Mouse (Mus musculus) erythroblast, embryonic 14.5 days (primary cell): ENCODE data around the gene 4930444G20Rik. TPM values are rescaled to one million over a fixed set of nuclear protein-coding genes. Genes with fewer than 3 reads are reported as not detected.
A peak's percentile ranks its signal among the peaks of the same experiment; 100 is the strongest.
"Not testable (repeated sequence)": the region's sequence is repeated elsewhere in the genome, so short reads cannot be mapped to it uniquely, and the experiment has no call there.

ENCODE experiments used
- H3K27me3 ChIP-seq: 2 replicates; pipeline ENCODE4 v1.6.1; 2012; ENCODE audit warnings: inconsistent platforms; ENCODE audit not compliant: control insufficient read depth
- H3K36me3 ChIP-seq: 2 replicates; pipeline ENCODE4 v1.6.1; 2012; ENCODE audit warnings: mild to moderate bottlenecking, inconsistent platforms; ENCODE audit not compliant: control insufficient read depth
- H3K4me1 ChIP-seq: 2 replicates; pipeline ENCODE4 v1.6.1; 2012; ENCODE audit warnings: inconsistent platforms; ENCODE audit not compliant: control insufficient read depth
- H3K4me3 ChIP-seq: replicated peaks from 2 replicates; pipeline ENCODE3; 2012; ENCODE audit warnings: moderate library complexity, mild to moderate bottlenecking, inconsistent platforms
- H3K9me3 ChIP-seq: 2 replicates; pipeline ENCODE4 v1.6.1; 2012; ENCODE audit warnings: low read length, inconsistent platforms, mixed read lengths; ENCODE audit not compliant: control insufficient read depth
- GATA1 ChIP-seq: IDR thresholded peaks from 2 replicates; pipeline ENCODE4 v1.6.1; 2012; ENCODE audit warnings: low read length, inconsistent platforms, mixed read lengths
- TAL1 ChIP-seq: IDR thresholded peaks from 3 replicates; pipeline ENCODE4 v1.6.1; 2012; ENCODE audit warnings: low read length, inconsistent platforms, mixed read lengths
- polyA plus RNA-seq: library from polyadenylated mRNA; stranded (reverse); fragments of >175 nt; gene quantifications from 2 replicates; pipeline ENCODE4 v1.2.3, GENCODE M21; 2012

The 4930444G20Rik gene
- polyA plus RNA-seq: not detected in 2 replicates

DNA sequence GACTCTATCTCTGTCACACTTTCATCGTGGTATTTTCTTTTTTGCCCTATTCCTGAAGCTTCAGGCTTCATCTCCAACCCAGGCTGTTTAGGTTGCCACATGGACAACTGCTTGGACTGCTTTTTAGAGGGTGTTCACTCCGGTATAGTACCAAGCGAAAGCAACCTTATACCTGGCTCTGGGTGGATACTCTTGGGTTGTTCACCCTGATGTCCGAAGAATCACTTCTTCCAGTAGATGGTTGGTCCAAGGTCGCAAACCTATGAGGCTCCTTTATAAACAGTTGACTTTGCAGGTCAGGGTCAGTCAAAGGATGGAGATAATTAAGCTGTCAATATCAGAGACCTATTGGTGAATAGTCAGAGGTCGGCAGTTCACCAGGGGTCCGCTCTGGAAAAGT, at the start of gene 4930444G20Rik:
TSS of gene 4930444G20Rik (minus strand) at position 101 of the 400 bp plus-strand sequence.
- H3K27me3 ChIP-seq, H3K4me1 ChIP-seq, H3K9me3 ChIP-seq, H3K4me3 ChIP-seq, H3K36me3 ChIP-seq: not testable (repeated sequence)

DNA sequence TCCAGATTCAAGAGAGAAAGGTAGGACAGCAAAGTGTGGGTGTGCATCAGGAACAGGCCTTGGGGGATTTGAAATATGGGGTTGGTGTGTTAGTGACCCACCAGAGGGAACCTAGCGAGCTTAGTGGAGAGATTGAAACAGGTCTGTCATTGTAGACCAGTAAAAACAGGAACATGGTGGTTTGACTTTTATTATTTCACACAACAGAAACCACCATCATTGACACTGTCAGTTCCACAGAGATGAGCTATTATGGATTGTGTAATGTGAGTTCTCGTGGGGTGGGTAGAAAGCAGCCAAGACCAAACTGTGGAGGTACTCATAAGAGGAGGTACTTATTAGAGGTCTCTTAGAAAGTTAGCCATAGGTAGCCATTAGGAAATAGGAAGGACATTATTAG, 6.7 kb upstream of the 4930444G20Rik start:
- H3K36me3 ChIP-seq: no peaks in the 10 kb centered on the region
- no peaks in the 10 kb centered on the region for H3K4me1 ChIP-seq
- H3K4me3 ChIP-seq: no peak overlapping the region
- peaks cover 4% of the 10 kb centered on the region for H3K9me3 ChIP-seq
- no peak for TF ChIP-seq GATA1
- TF ChIP-seq TAL1: no peak
- no peaks in the 10 kb centered on the region for H3K27me3 ChIP-seq

DNA sequence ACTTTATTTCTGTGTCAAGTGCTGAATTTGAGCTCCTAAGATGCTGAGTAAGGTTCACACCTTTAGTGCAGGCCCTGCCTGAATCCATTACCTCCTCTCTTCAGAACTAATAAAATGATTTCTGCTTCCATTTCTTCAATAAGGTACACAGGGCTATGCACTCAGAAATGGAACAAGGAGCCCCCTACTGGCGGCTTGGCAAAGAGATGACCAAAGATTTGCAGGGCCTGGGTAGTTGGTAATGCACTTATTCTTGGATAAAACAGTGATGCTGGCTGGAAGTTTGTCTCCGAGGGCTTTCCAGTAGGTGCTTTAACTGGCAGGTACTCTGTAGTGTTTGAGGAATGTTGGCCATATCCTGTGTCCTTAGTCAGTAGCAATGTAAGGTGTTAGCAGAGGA, 4.9 kb upstream of the 4930444G20Rik start:
- Histone ChIP-seq H3K4me3 (no peak overlapping the region), H3K27me3 (no peaks in the 10 kb centered on the region), H3K9me3 (peaks cover 4% of the 10 kb centered on the region), H3K36me3 (no peaks in the 10 kb centered on the region), H3K4me1 (no peaks in the 10 kb centered on the region)
- no peak for TF ChIP-seq GATA1
- TF ChIP-seq TAL1: no peak

DNA sequence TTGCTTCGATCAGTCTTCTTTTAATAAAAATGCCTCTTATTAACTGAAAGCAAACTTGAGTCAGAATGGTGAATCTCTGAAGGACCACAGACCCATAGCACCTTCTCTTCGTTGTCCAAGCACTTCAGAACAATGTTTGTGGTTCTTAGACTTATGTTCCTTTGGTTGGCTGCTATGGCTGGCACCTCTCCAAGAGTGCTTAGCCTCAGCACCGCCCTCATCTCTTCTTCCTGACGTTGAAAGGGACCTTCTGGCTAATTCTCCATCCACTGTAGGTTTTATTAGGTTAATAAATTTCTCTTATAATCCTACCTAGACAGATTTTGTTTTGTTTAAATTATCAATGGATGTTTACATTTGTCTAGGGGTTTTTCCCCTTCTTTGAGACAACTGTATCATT, 2.7 kb upstream of the 4930444G20Rik start:
- no peaks in the 10 kb centered on the region for H3K36me3 ChIP-seq
- no peaks in the 10 kb centered on the region for H3K27me3 ChIP-seq
- H3K4me1 ChIP-seq: no peaks in the 10 kb centered on the region
- TF ChIP-seq TAL1 (no peak), GATA1 (no peak)
- H3K9me3 ChIP-seq: peaks cover 4% of the 10 kb centered on the region
- no peak overlapping the region for H3K4me3 ChIP-seq

DNA sequence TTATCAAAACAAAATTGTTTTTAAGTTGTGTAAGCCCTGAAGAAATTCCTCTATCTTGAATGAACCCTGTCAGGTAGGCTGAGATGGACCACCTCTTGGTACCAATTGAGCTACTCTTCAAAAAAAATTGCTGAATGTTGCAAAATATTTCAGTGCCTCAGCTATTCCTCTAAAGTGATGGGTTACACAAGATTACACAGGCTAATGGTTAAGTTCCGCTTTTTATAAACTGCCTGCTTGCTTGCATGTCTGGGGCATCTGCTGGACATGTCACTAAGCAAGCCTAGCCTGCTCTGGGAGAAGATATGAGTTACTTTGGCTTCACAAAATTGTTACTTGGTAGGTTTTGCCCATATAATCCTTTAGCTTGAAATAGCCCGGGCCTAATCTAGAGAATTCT, 2.3 kb upstream of the 4930444G20Rik start:
- H3K4me3 ChIP-seq: no peak overlapping the region
- peaks cover 4% of the 10 kb centered on the region for H3K9me3 ChIP-seq
- no peaks in the 10 kb centered on the region for H3K27me3 ChIP-seq
- H3K4me1 ChIP-seq: no peaks in the 10 kb centered on the region
- H3K36me3 ChIP-seq: no peaks in the 10 kb centered on the region
- TF ChIP-seq TAL1 (no peak), GATA1 (no peak)

DNA sequence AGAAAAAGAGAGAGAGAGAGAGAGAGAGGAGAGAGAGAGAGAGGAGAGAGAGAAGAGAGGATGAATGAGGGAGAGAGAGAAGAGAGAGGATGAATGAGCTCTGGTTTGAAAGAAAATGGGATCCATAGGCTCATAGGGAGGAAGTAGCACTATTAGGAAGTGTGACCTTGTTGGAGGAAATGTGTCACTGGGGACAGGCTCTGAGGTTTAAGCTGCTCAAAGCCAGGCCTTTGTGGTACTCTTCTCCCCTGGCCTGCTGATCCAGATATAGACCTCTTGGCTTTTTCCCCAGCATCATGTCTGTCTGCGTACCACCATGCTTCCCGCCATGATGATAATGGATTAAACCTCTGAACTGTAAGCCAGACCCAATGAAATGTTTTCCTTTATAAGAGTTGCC, 8.5 kb downstream of the 4930444G20Rik start:
- Histone ChIP-seq H3K4me1 (peaks cover 5% of the 10 kb centered on the region), H3K4me3 (no peak overlapping the region), H3K9me3 (no peaks in the 10 kb centered on the region), H3K27me3 (no peaks in the 10 kb centered on the region), H3K36me3 (no peaks in the 10 kb centered on the region)
- TF ChIP-seq GATA1: no peak
- TF ChIP-seq TAL1: no peak

DNA sequence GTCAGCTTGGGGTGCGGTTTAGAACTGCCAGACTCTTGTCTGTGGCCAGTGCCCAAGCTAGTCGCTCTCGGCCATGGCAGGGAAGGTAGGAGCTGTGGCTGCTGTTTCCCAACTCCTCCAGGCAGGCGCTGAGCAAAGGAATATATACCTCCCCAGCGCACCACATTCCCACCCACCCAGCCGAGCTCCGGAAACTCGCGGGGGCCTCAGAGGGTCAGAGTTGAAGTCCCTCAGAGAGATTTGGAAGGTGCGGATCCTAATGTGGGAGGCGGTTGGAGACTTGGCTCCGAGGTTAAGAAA, 8.9 kb downstream of the 4930444G20Rik start:
- H3K36me3 ChIP-seq: no peaks in the 10 kb centered on the region
- TF ChIP-seq TAL1 (no peak), GATA1 (no peak)
- peak overlapping the region; percentile 32 for H3K4me3 ChIP-seq
- no peaks in the 10 kb centered on the region for H3K9me3 ChIP-seq
- peaks cover 5% of the 10 kb centered on the region for H3K4me1 ChIP-seq
- no peaks in the 10 kb centered on the region for H3K27me3 ChIP-seq

DNA sequence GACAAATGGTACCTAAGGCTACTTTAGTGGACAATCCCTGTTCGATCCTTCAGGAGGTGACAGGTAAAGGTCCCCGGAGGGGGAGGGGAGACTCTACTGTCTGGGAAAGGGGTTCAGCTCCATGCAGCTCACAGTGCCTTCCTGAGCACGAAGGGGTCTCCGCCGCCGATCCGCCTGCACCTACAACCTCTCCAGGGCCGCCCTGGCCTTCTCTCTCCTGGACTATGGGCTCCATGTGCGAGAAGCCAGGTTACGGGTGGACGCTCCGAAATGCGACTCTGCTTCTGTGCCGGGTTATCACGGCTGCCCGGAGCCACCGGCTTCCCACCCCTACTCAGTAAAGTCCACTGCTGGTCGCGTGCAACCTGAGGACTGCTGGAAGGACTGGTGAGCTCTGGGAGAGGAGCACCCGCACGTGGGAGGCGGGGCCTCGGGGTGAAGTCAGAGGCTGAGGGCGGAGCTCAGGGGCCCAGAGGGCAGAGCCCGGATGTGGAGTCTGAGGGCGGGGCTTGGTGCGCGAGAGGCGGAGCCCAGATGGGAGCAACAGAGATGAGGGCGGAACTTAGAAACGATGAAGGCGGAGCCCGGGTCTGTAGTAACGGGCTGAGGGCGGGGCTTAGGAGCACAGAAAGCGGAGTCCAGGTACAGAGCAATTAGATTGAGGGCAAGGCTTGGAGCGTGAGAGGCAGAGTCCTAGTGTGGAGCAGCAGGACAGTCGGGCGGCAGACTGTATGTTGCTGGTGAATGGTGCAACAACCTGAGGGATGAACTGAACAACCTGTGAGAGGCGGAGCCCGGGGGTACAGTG, 9.5 kb downstream of the 4930444G20Rik start:
- Histone ChIP-seq H3K27me3 (no peaks in the 10 kb centered on the region), H3K4me3 (peak overlapping the region; percentile 32), H3K9me3 (no peaks in the 10 kb centered on the region), H3K36me3 (no peaks in the 10 kb centered on the region), H3K4me1 (peaks cover 5% of the 10 kb centered on the region)
- TF ChIP-seq TAL1 (no peak), GATA1 (no peak)

DNA sequence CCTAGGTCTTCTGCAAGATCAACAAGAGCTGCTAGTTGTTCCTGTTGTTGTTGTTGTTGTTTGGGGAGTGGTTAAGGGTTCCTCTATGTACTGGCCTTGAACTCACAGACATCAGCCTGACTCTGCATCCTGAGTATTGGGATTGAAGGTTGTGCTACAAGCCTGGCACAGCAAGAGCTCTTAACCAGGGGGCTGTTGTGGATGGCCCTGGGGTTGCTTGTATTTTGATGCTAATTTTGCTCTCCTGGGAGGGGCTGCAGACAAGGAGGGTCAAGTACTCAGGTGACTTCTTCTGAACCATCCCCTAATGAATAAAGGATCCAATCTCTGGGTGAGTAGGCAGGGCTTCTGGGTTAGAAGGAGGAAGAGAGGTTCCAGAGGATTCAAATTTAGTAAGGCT, 12.6 kb downstream of the 4930444G20Rik start:
- H3K36me3 ChIP-seq: no peaks in the 10 kb centered on the region
- H3K27me3 ChIP-seq: no peaks in the 10 kb centered on the region
- H3K4me3 ChIP-seq: no peak overlapping the region
- TF ChIP-seq TAL1: no peak
- no peak for TF ChIP-seq GATA1
- peaks cover 5% of the 10 kb centered on the region for H3K4me1 ChIP-seq
- no peaks in the 10 kb centered on the region for H3K9me3 ChIP-seq

DNA sequence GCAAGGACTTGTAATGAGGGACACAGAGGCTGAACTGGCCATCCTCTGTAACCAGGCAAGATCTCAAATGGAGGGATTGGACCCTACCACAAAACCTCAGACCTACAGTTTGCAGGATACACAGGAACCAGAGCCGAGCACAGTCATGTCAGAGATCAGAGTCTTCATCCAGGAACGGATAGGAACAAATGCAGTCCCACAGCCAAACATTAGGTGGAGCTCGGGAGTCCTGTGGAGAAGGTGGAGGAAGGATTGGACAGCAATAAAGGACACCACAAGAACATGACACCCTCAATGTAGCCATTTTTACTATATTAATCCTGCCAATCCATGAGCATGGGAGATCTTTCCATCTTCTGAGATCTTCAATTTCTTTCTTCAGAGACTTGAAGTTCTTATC, 31.6 kb downstream of the 4930444G20Rik start:
- H3K36me3 ChIP-seq, H3K27me3 ChIP-seq, H3K9me3 ChIP-seq, H3K4me3 ChIP-seq, H3K4me1 ChIP-seq: not testable (repeated sequence)
